Mouse (Mus musculus) right cerebral cortex, adult 18-20 months (tissue): Measurements from ENCODE around the gene Rab3b.
"Not testable (repeated sequence)": the region's sequence is repeated elsewhere in the genome, so short reads cannot be mapped to it uniquely, and the experiment has no call there.

Experiments
- DNase-seq: peaks from one replicate; pipeline ENCODE4 v3.0.0; 2022; ENCODE audit warnings: mixed read lengths

Gene Rab3b

DNA sequence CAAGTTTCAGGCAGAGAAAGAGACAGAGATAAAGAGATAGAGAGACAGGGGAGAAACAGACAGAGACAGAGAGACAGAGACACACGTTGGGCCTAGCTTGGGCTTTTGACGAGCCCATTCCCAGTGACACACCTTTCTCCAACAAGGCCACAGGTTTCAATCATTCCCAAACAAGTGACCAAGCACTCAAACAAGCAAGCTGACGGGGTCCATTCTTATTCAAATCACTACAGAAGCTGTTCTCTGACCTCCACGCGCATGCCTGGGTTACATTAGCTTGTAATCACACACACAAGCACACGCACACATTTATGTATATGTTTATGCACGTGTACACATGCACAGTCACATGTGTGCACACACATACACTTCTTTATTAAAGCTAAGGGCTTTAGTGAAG, 21.6 kb downstream of the Rab3b start:
- DNase-seq, result no peak

DNA sequence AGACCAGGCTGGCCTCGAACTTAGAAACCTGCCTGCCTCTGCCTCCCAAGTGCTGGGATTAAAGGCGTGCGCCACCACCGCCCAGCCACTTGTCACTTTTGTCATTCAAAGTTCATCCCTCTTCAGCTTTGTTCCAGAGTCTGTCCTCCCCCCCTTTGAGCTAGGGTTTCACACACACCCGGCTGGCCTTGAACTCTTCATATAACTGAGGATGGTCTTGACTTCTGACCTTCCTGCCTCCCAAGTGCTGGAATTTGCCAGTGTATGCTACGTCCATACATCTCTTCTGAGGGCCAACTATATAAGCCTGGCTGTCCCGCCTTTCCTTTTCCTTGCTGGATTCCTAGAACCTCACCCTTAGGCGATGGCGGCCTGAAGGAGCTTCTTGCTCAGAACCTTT, 24.0 kb downstream of the Rab3b start:
- DNase-seq, result no peak

DNA sequence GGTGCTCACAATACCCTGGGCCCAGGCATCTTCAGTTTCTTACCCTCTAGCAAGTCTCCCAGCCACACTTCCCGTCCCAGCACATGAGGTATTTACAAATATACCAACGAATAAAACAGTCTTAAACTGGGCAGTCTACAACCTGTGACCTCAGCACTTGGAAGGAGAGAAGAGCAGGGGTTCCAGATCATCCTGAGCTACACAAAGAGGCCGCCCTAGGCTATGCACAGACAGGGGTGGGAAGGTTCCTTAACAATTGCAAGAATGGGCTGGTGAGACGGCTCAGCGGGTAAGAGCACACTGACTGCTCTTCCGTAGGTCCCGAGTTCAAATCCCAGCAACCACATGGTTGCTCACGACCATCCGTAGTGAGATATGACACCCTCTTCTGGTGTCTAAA, 24.5 kb downstream of the Rab3b start:
- no peak for DNase-seq

DNA sequence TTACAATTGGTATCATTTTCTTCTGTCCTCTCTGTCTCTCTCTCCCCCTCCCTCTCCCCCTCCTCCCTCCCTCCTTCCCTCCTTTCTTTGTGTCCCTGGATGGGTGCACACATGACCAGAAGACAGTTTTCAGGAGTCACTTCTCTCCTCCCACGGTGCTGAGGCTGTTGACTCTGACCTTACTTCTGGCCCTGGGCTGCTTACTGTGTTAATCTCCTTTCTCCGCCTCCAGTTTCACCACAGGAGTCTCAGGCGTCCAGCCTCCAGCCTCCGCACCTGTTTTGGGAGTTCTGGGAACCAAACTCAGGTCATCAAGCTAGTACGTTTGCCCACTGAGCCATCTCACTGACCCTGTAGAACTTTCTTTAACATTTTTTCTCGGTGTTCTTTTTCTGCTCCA, 25.2 kb downstream of the Rab3b start:
- no peak for DNase-seq

DNA sequence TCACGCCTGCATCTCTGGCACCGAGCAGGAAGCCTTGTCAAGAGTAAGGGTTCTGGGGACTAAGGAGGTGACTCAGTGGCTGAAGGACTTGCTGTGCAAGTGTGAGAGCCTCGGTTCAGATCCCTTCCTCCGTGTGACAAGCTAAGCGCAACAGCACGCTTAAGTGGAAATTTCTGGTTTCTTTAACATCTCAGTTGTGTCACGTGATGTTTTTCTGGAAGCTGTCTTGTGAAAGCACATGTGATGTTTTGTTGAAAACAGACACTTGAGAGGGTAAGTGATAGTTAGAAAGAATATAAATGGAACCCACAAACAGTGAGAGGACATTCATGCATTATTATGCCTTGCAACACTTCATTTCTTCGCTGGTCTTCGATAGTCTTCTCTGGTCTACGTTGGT, 25.9 kb downstream of the Rab3b start:
- DNase-seq, result no peak

DNA sequence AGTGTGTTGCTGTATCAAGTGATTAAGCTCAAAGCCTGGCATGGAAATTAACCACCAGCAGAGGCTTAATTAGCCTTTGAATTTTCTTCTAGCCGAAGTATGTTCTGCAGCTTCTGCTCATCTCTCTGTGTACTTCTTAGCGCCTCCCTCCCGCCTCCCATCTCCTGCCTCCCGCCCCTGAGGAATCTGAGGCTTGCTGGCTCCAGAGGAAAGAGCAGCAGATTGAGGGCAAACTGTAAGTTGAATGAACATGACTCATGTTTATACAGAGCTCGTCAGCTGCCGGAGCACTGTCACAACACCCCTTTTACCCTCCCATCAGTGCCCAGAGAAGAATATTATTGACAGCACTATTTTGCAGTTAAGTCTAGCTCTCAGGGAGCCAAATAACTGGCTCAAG, 27.0 kb downstream of the Rab3b start:
- DNase-seq, result peak; percentile 69

DNA sequence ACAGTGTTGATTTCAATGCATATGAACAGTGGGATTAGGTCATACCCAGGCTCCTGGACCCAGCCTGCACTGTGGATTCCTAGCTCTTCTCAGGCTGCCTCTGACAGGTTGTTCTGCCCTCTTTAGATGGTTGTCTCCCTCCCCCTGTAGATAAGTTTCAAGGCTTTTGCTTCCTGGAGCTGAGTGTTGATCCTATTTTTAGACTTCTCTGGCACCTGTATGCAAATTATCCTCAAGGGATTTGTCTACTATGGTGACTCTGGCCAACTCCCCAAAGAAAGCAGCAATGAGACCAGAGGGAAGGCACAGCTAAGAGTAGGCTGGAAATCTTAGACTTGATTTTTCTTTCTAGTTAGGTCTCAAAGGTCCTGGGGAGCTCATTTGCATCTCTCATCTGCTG, 28.6 kb downstream of the Rab3b start:
- DNase-seq, result no peak

DNA sequence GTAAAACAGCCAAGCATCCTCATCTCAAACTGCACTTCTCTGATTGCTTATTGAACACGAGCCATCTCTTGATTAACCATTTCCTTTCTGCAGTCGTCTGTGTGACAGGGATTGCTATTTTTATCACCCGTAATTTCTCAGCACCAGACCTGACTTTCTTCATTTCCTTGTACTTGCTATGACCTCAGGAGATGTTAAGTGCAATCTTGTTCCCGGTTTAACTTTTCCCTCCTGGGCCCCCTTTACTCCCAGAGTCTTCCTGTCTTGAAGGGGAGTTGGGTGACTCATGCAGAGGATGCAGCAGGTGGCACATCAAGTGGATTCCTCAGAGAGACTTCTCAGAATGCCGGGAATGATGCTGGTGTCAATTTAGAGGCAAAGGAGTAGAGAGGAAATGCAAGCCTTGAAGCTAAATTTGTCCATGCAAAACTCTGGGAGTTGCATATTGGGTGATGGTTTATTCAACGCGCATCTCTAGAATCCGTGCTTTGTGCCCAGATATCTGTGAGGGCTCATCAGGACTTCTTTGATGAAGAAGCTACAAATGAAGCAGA, 31.1 kb downstream of the Rab3b start:
- peak; percentile 31 for DNase-seq

DNA sequence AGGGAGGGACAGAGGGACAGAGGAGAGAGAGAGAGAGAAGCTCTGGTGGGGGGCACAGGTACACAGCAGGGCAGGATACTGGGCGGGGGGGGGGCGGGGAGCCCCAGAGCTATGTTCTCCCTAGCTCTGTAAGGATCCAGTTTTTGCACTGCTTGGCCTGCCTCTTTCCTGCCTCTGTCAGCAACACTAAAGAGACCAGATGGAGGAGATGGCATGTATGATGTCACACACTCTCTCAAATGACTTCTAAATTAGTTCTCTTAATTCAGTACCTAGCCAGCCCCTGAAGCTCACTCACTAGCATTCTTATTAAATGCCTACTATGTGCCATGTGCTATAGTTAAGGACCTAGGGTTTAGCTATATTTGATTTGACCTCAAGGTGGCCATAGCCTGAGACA, 33.0 kb downstream of the Rab3b start:
- DNase-seq, result no peak

DNA sequence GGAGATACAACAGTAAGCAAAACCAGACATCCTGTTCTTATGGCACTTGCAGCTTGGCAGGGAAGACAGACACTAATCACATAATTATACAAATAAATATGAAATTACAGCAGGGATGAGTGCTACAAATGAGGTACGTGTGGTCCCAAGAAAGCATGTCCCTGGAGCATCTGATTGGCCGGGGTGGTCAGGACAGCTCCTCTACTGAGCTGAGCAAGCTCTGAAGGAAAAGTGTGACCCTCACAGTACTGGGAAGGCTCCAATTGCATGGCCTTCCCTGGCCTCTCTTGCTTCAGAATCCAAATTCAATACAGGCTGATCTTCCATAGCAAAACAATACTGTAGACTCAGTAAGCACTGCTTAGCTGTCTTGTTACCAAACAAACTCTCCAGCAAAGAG, 34.3 kb downstream of the Rab3b start:
- DNase-seq, result no peak

DNA sequence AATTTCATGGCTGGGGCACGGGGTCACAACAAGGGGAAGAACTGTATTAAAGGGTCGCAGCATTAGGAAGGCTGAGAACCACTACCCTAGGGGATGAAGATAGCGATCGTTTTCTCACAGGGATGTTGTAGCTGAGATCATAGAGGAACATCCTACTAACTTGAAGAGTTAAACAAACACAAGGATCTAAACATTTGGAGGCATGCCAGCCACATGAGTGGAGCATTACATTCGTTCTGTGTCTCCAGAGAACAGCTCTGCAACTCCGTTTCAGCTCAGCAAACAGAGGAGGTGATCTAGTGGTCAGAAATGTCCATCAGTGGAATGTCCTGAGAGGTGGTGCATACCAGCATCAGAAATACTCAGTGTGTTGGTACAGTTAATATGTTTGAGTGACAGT, 35.5 kb downstream of the Rab3b start:
- no peak for DNase-seq

DNA sequence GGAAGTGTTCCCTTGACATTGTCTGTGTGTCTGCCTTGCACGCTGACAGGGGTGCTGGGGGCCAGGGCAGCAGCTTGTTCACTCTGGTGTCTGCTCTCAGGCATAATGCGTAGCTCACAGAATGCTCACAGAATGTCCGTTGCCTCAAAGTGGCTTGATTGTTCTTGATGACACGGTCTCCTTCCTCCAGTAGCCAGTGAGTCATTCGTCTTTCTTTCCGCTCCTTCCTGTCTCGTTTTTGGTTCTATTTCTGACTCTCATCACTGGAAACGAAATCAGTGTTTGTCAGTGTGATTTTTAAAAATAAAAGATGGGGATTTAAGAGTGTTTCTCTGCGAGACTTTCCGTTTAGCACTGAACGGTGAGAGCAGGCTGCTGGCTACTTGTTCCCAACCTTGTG, 36.2 kb downstream of the Rab3b start:
- no peak for DNase-seq

DNA sequence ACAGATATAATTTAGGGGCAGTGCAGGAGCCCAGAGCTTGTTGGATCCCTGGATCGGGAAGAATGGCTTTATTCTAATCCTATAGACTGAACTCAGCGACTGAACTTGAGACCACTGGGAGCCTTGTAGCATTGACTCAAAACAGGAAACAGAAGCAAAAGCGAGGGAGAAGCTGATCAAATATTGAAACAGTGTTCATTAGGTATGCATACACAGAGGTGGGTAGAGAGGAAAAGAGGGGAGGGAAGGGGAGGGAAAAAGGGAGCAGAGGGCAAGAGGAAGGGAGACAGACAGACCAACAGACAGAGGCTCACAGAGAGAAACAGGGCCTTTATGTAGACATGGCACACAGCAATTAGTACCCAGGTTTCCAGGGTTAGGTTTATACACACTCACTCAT, 38.8 kb downstream of the Rab3b start:
- DNase-seq, result no peak

DNA sequence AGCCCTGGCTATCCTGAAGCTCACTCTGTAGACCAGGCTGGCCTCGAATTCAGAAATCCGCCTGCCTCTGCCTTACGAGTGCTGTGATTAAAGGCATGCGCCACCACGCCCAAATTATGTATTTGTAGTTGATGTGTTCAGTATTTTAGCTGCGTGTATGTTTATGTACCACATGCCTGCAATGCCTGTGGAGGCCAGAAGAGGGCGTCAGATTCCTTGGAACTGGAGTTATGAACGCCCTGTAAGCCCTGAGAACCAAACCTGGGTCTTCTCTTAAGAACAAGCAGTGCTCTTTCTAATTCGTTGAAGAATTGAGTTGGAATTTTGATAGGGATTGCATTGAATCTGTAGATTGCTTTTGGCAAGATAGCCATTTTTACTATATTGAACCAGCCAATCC, 49.1 kb downstream of the Rab3b start:
- DNase-seq, result not testable (repeated sequence)

DNA sequence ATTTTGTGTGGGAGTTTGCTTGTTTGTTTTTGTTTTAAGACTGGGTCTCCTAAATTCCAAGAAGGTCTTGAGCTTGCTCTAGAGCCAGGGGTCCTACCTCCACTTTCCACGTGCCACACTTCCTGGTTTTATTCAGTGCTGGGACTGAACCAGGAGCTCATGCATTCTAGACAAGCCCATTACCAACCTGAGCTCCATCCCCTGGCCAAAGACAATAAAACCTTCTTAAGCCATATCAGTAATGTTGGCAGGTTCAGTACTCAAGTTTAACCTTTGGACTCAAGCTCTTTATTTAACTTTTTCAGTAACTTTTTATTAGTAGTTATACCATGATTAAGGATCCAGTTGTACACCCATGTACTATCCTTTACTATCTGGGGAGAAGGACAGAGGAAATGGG, 54.3 kb downstream of the Rab3b start:
- no peak for DNase-seq

DNA sequence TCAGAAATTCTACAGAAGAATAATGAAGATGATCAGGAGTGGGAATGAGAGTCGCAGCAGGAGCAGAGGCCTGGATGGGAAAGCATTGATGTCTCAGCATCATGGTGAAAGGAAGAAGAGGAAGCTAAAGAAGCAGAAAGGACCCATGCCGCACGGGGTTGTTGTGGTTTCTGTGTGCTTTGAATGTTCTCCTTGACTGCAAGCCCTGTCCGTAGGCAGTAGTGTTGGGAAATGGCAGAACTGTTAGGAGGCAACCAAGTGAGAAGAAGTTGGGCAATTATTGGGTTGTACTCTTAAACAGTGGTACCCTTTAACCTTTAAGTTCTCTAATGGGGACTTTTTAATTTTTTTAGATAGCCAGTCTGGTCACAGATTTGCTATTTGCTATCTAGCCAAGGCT, 56.0 kb downstream of the Rab3b start:
- no peak for DNase-seq

DNA sequence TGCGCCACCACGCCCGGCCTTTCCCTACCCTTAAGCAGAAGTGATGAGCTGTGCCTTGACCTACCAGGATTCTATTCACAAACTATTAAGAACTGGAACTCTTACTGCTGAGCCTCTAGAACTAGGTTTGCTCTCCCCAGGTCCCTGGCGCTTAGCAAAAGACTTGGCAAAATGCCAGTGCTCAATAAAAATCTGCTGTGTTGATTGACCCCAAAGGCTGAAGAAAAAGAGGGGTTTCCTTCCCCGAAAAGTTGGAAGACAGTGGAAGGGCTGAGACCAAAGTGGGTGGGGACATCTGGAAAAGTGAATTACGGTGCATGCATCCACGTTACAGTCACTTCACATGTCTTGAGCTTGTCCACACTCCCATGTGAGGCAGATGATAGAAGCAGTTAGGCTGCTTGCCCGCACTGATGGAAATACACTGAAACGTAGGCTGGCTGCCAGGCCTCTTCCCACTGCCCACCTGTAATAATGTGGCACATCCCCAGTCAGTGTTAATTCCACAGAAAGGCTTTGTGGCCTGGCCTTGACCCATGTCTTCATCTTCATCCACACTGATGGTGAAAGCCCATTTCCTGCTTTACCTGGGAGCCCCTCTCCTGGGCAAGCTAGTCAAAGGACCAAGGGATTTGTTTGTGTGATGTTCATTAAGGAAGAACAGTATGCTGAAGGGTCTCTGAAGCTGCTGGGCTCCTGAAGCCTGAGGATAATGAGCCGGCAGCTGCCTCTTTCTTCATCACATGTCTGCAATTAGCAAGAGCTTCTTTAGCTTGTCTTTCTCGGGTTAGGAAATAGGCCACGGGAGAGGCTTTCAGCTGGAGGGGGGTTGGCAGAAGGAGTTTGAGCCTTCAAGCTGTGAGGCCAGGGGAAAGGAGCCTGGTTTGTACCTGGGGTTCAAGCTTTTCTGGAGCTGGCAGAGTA, 59.2 kb downstream of the Rab3b start:
- peak; percentile 39 for DNase-seq

DNA sequence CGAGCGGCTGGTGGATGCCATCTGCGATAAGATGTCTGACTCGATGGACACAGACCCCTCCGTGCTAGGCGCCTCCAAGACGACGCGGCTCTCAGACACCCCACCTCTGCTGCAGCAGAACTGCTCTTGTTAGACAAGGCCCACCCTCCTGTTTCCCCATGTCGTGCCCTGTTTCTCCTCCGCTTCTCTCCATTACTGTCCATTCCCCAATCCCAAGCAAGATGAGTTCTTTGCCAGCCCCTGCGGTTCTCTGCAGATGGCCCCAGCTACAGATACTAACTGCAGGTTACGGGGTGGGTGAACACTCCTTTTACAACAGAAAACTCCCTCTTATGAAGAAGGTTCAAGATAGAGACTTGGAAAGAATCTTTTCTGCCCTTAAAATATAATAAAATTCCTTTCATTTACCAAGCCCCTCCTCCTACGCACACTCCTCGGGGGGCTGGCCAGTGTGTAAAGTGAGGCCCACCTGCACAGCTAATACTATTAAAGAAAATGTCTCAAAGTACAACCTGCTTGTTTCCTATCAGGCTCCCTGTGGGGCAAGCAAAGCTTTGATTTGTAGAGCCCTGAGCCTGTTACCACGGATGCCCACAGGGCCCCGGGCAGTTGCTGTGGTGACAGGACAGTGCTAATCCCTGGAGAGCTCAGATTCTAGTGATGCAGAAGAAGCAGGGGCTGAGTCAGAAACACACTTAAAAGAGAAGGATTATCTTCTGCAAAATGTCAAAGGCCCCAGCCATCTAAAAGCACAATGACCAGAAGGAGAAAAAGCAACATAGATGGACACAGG, 62.0 kb downstream of the Rab3b start:
- DNase-seq, result no peak

DNA sequence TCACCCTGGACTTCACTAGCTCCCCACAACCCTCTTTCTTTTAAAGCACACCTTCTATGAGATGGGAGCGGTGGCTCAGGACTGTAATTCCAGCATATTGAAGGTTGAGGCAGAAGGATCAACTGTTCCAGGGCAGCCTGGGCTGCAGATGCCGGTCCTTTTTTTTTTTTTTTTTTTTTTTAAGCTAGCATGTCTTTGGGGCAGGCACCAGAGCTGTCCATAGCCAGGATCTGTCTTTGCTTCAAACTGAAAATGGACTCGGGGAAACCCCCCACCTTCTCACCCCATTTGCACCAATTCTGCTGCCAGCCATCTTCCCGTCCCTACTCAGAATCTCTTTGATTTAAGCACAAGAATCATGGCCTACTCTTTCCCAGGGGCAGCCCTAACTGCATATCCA, 63.3 kb downstream of the Rab3b start:
- DNase-seq, result no peak

DNA sequence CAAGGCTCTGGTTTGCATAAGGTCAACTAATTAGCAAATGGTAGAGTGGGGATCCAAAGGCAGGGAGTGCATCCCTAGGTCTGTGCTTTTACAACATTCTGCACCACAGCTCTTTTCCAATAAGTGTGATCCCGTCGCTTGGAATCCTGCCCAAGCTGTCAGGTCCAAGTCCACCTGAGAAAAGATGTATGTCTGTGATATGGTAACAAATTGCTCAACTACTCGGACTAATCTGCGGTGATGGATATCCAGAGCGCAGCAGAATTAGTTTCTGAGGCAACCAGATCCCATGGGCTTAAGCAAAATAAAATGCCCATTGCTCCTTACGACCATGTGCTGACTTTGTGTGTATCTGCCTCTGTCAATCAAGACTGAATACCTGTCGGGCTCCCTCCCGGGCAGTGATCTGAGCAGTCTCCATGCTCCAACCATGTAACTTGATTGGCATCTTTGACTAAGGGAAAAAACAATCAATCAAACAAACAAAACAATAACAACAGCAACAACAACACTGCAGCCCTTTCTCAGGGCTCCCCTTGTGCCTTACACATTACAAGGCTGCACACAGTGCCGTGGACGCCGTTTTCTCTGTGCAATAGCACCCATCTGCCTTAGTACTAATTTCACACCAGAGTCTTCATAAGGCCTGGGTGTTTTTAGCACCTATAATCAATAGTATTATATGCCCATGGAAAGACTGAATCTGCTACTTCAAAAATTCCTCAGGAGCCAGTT, 64.3 kb downstream of the Rab3b start:
- no peak for DNase-seq

DNA sequence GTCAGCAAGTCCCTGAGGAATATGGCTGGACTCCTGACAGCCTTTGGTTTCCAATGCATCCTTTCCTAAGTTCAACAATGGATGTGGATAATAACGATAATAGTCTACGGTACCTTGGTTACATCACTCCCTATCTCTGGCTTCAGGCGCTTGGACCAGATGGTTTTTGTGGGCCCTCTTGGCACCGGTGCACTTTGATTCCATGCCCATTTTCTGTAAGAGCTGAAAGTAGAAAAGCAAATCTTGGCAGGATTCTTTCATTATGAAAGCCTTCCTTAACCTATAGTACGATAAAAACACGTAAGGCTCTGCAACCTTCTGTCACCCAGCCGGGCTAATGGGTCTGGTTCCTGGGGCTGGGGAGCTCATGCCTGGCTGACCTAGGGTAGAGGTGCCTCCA, 70.3 kb downstream of the Rab3b start:
- peak; percentile 68 for DNase-seq

DNA sequence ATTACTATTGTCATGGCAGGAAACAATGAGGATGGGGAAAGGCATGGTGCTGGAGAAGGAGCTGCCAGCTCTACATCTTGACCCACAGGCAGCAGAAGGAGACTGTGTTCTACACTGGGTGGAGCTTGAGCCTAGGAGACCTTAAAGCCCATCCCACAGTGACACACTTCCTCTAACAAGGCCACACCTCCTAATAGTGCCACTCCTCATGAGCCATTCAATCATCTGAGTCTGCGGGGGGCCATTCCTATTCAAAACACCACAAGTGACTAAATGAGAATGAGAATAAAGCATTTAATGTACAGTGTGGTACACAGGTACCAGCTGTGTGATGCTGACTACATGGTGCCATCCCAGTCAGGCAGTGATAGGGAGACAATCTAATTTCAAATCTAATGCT, 71.3 kb downstream of the Rab3b start:
- DNase-seq, result no peak

DNA sequence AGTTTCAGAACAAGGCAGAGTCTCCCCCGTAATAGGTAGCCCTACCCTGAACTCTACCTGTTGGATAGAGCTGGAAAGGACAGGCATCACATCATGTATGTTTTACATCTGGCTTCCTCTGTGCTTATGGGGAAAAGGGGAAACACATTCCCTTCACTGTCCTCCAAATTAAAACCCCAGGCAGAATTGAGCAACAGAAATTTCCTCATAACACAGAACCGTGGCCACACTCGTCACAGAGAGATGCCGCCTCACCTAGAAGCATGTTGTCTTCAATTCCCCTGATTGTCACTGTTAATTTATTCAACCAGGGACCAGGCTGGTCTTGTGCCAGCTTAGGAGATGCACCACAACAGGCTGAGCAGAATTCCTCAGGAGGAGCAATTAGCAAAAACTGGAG, 72.8 kb downstream of the Rab3b start:
- no peak for DNase-seq
